Mouse (Mus musculus) kidney, adult 2 months (tissue): ENCODE measurements around the gene Gas1.

Experiments
- CTCF ChIP-seq: fragments of 200-500 bp; conservative IDR thresholded peaks from 2 replicates; pipeline ENCODE4 v1.5.1; 2011; ENCODE audit warnings: low read depth, mild to moderate bottlenecking, control low read depth, low read length, moderate library complexity, mixed read lengths; ENCODE audit not compliant: insufficient read depth, insufficient read length
- POLR2A ChIP-seq: fragments of 200-500 bp; IDR thresholded peaks from one replicate; pipeline ENCODE4 v1.6.1; 2011; ENCODE audit warnings: low read depth, low read length, control low read depth

DNA sequence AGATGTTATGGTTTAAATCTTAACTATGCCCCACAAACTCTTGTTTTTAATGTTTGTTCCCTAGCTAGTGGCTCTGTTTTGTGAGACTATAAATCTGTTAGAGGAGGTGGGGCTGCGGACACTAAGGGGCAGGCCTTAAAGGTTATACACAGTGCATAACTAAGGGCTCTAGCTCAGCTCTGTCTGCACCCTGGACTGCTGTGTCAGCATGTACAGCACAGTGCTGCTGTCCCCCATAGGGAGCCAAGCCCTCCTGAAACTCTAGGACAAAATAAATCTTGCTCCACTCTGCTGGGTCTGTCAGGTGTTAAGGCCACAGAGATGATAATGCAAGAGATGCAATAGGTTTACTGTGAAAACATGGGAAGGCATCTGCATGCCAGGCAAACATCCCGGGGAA is 10.1 kb upstream of the Gas1 start:
- no peak for TF ChIP-seq CTCF
- no peak for TF ChIP-seq POLR2A
